In the genomic region with DNA sequence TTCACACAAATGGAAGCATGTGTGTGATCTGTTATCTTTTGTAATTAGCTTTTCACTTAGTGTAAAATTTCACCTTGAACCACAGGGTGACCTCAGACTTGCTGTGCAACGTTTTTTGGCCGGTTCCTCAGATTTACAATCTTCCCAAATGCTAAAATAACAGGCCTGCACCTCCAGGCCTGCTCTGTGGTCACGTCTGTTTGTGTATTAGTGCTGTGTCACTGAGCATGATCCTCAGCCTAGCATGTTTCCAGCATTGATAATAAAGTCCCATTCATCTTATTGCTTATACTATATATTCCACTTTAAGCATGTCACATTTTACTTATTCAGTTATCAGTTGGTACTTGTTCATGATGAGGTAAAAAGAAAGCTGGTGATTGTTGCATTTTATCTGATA, we compare ENCODE assay signal across 21 mouse cellular contexts.
"Had no signal": no experiment of that assay in that cellular context is flagged by ENCODE, and none has a peak within 500 bp of the region (broad histone marks: within the 10 kb centered on the region; RNA-seq: fewer than 3 reads in every experiment).

No protein-coding gene starts in this region.

- H3K9me3 ChIP-seq: liver, embryonic 12.5 days; megakaryocyte, embryonic 14.5 days; midbrain, embryonic 10.5 days; neural tube, embryonic 12.5 days; stomach, embryonic 15.5 days had no signal

- H3K4me1 ChIP-seq: liver, embryonic 12.5 days; midbrain, embryonic 10.5 days; stomach, embryonic 15.5 days had no signal

- ATAC-seq: liver, embryonic 12.5 days; midbrain, embryonic 16.5 days had no signal

- H3K4me3 ChIP-seq: liver, embryonic 12.5 days; megakaryocyte, embryonic 14.5 days; midbrain, embryonic 10.5 days; myocyte; neural tube, embryonic 12.5 days; stomach, embryonic 15.5 days had no signal

- H3K4me2 ChIP-seq: liver, embryonic 12.5 days; lung, embryonic 14.5 days; neural tube, embryonic 12.5 days; stomach, embryonic 15.5 days had no signal

- H3K27me3 ChIP-seq: liver, embryonic 12.5 days; megakaryocyte, embryonic 14.5 days; neural tube, embryonic 12.5 days; stomach, embryonic 15.5 days had no signal

- H3K9ac ChIP-seq: liver, embryonic 12.5 days; liver, embryonic 14.5 days; lung, embryonic 14.5 days; neural tube, embryonic 12.5 days; stomach, embryonic 15.5 days had no signal

- H3K27ac ChIP-seq: liver, embryonic 12.5 days; liver, embryonic 14.5 days; midbrain, embryonic 10.5 days; neural tube, embryonic 12.5 days; stomach, embryonic 15.5 days; stomach, postnatal 0 days had no signal

- DNase-seq: lung, adult 18-20 months; lung, embryonic 14.5 days; lung, postnatal 14 days; lung, postnatal 4 days; midbrain, embryonic 14.5 days; retina, postnatal 1 day; right cerebral cortex, adult 18-20 months; right cerebral cortex, postnatal 25 days; right cerebral cortex, postnatal 4 days; spleen, adult 18-20 months; thymus, postnatal 14 days; thymus, postnatal 36 days had no signal
